Mouse (Mus musculus): ENCODE data around the gene B4gat1. TPM values are rescaled to one million over a fixed set of nuclear protein-coding genes. Genes with fewer than 3 reads are reported as not detected.

B4gat1 gene
- polyA plus RNA-seq, 1 experiment from 2014 or later = 42.8 TPM

DNA sequence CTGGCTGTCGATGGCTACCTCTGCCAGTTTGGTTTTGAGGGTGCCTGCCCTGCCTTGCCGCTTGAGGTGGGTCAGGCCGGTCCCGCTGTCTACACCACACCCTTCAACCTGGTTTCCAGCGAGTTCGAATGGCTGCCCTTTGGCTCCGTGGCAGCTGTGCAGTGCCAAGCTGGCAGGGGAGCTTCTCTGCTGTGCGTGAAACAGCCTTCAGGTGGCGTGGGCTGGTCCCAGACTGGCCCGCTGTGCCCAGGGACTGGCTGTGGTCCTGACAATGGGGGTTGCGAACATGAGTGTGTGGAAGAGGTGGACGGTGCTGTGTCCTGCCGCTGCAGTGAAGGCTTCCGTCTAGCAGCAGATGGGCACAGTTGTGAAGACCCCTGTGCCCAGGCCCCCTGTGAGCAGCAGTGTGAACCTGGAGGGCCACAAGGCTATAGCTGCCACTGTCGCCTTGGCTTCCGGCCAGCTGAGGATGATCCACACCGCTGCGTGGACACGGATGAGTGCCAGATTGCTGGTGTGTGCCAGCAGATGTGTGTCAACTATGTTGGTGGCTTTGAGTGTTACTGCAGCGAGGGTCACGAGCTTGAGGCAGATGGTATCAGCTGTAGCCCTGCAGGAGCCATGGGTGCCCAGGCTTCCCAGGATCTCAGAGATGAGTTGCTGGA lies 30.1 kb downstream of the B4gat1 start:
- Histone ChIP-seq H3K36me3 (no peaks in the 10 kb centered on the region), H3K4me3 (peak overlapping the region; percentile 72), H3K9me3 (no peaks in the 10 kb centered on the region), H3K27me3 (ENCODE audit: insufficient read depth, poor library complexity, severe bottlenecking) (peaks cover 47% of the 10 kb centered on the region), H3K4me1 (peaks cover 61% of the 10 kb centered on the region), H3K27ac (peak overlapping the region; percentile 92)
- no peak for DNase-seq (ENCODE audit: low spot score)
- WGBS = 40% methylated on average over 21 of the region's 21 CpGs

DNA sequence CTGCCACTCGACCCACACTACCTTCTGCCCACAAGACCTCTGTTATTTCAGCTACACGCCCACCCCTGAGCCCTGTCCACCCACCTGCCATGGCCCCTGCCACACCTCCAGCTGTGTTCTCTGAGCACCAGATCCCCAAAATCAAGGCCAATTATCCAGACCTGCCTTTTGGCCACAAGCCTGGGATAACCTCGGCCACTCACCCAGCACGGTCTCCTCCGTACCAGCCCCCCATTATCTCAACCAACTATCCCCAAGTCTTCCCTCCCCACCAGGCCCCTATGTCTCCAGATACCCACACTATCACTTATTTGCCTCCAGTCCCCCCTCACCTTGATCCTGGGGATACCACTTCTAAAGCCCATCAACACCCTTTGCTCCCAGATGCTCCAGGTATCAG lies 30.9 kb downstream of the B4gat1 start:
- Histone ChIP-seq H3K27me3 (ENCODE audit: insufficient read depth, poor library complexity, severe bottlenecking) (peaks cover 51% of the 10 kb centered on the region), H3K4me3 (peak overlapping the region; percentile 72), H3K36me3 (no peaks in the 10 kb centered on the region), H3K4me1 (peaks cover 61% of the 10 kb centered on the region), H3K9me3 (no peaks in the 10 kb centered on the region), H3K27ac (peak overlapping the region; percentile 86)
- 68% methylated on average over 5 of the region's 5 CpGs for WGBS
- DNase-seq (ENCODE audit: low spot score) = no peak

- Histone ChIP-seq H3K27ac (peak overlapping the region; percentile 86), H3K36me3 (no peaks in the 10 kb centered on the region), H3K9me3 (no peaks in the 10 kb centered on the region), H3K4me3 (peak overlapping the region; percentile 72), H3K27me3 (ENCODE audit: insufficient read depth, poor library complexity, severe bottlenecking) (peaks cover 51% of the 10 kb centered on the region), H3K4me1 (peaks cover 61% of the 10 kb centered on the region)
- 73% methylated on average over 7 of the region's 7 CpGs for WGBS
- no peak for DNase-seq (ENCODE audit: low spot score)
These were observed 31.4 kb downstream of the B4gat1 start for GRCm38 (mm10) chr19:5069978-5070377.

GRCm38 (mm10) chr19:5071077-5071476 lies 32.5 kb downstream of the B4gat1 start:
- Histone ChIP-seq H3K27ac (peak overlapping the region; percentile 86), H3K36me3 (no peaks in the 10 kb centered on the region), H3K4me1 (peaks cover 61% of the 10 kb centered on the region), H3K27me3 (ENCODE audit: insufficient read depth, poor library complexity, severe bottlenecking) (peaks cover 51% of the 10 kb centered on the region), H3K4me3 (peak overlapping the region; percentile 72), H3K9me3 (no peaks in the 10 kb centered on the region)
- 7% methylated on average over 11 of the region's 11 CpGs for WGBS
- DNase-seq (ENCODE audit: low spot score) = no peak

- H3K9me3 ChIP-seq = no peaks in the 10 kb centered on the region
- peaks cover 51% of the 10 kb centered on the region for H3K27me3 ChIP-seq (ENCODE audit: insufficient read depth, poor library complexity, severe bottlenecking)
- H3K27ac ChIP-seq = peak overlapping the region; percentile 86
- H3K4me1 ChIP-seq = peaks cover 59% of the 10 kb centered on the region
- WGBS = 2% methylated on average over 40 of the region's 40 CpGs
- no peaks in the 10 kb centered on the region for H3K36me3 ChIP-seq
- H3K4me3 ChIP-seq = peak overlapping the region; percentile 72
- peak; percentile 94 for DNase-seq (ENCODE audit: low spot score)
These were observed 33.1 kb downstream of the B4gat1 start for GRCm38 (mm10) chr19:5071545-5072369.

DNA sequence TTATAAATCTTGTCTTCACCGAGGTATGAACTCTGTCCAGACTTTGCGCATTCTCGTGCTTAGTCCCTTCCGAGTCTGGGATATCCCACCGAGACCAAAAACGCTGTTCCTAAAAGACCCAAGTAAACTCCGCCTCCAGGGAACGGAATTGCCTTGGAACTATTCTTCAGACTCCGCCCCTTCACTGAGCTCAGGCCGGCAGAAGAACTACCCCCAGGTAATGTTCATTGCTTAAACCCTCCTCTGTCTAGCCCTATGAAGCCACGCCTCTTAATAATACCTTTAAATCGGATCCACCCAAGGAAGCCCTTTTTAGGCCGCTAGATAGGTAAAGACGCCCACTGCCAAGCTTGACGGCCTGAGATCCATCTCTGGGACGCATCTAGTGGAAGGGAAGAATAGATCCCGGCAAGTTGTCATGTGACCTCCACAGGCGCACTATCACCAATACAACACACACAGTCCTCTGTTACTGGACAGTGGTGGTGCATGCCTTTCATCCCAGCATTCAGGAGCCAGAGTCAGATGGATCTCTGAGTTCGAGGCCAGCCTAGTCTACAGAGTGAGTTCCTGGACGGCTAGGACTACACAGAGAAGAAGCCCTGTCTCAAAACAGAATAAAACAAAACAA lies 33.9 kb downstream of the B4gat1 start:
- 4% methylated on average over 20 of the region's 20 CpGs for WGBS
- no peaks in the 10 kb centered on the region for H3K36me3 ChIP-seq
- H3K27me3 ChIP-seq (ENCODE audit: insufficient read depth, poor library complexity, severe bottlenecking) = peaks cover 46% of the 10 kb centered on the region
- DNase-seq (ENCODE audit: low spot score) = no peak
- H3K4me1 ChIP-seq = peaks cover 51% of the 10 kb centered on the region
- no peaks in the 10 kb centered on the region for H3K9me3 ChIP-seq
- H3K4me3 ChIP-seq = peak overlapping the region; percentile 72
- H3K27ac ChIP-seq = peak overlapping the region; percentile 86

DNA sequence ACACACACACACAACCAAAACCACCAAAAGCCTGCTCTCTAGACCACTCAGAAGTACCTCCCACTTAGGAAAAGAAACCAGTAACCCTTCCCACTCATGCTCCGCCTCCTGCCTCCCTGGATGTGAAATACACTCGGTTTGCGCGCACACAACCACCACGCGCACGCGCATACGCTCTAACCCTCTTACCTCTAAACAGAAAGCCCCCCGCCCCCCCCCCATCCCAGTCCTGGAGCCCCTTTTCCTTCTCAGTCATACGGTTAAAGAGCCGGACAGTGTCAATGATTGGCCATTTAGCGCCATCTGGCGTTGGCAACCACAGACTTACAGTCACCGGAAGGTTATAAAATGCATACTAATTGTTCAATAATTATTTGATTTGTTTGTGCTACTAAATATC lies 34.4 kb downstream of the B4gat1 start:
- H3K4me1 ChIP-seq = peaks cover 46% of the 10 kb centered on the region
- 0 out of 2 replicates have a peak overlapping the region, but pooled peaks have one; percentile 86 for H3K27ac ChIP-seq
- peak overlapping the region; percentile 72 for H3K4me3 ChIP-seq
- no peaks in the 10 kb centered on the region for H3K9me3 ChIP-seq
- peaks cover 43% of the 10 kb centered on the region for H3K27me3 ChIP-seq (ENCODE audit: insufficient read depth, poor library complexity, severe bottlenecking)
- no peak for DNase-seq (ENCODE audit: low spot score)
- WGBS = 2% methylated on average over 15 of the region's 15 CpGs
- H3K36me3 ChIP-seq = no peaks in the 10 kb centered on the region

GRCm38 (mm10) chr19:5073518-5073917 lies 34.9 kb downstream of the B4gat1 start:
- WGBS = 36% methylated on average over 5 of the region's 5 CpGs
- peaks cover 41% of the 10 kb centered on the region for H3K4me1 ChIP-seq
- peaks cover 41% of the 10 kb centered on the region for H3K27me3 ChIP-seq (ENCODE audit: insufficient read depth, poor library complexity, severe bottlenecking)

GRCm38 (mm10) chr19:5079279-5079678 lies 40.7 kb downstream of the B4gat1 start:
- Histone ChIP-seq H3K9me3 (no peaks in the 10 kb centered on the region), H3K27me3 (ENCODE audit: insufficient read depth, poor library complexity, severe bottlenecking) (peaks cover 49% of the 10 kb centered on the region), H3K4me1 (no peaks in the 10 kb centered on the region), H3K27ac (no peak overlapping the region), H3K4me3 (no peak overlapping the region), H3K36me3 (no peaks in the 10 kb centered on the region)
- 92% methylated on average over 1 of the region's 1 CpGs for WGBS
- no peak for DNase-seq (ENCODE audit: low spot score)

More at GRCm38 (mm10) chr19:5073518-5073917, 34.9 kb downstream of the B4gat1 start:
- Histone ChIP-seq H3K4me3 (no peak overlapping the region), H3K36me3 (no peaks in the 10 kb centered on the region), H3K27ac (no peak overlapping the region), H3K9me3 (no peaks in the 10 kb centered on the region)
- DNase-seq (ENCODE audit: low spot score) = no peak

- Histone ChIP-seq H3K36me3 (no peaks in the 10 kb centered on the region), H3K4me1 (peaks cover 12% of the 10 kb centered on the region)
- WGBS = 62% methylated on average over 18 of the region's 18 CpGs
These were observed 43.4 kb downstream of the B4gat1 start for GRCm38 (mm10) chr19:5082005-5082404.

DNA sequence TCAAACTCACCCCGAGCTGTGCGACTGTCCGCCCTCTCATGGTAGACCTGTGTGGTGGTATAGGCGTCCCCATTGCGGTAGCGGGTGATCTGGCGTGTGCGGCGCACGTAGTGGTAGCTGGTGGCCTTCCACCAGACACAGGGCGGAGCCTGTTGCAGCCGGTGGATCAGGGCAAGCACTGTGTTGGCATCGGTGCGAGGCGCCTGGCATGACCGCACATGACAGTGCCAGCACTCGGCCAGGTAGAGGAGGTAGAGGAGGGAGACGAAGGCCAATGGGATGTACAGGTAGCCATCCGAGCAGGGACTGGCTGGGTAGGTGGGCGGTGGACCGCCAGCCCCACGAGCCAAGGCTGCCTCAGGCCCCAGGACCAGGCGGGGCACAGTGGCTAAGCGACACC lies 44.0 kb downstream of the B4gat1 start:
- WGBS = 52% methylated on average over 24 of the region's 24 CpGs
- Histone ChIP-seq H3K27ac (0 out of 2 replicates have a peak overlapping the region, but pooled peaks have one; percentile 23), H3K27me3 (ENCODE audit: insufficient read depth, poor library complexity, severe bottlenecking) (peaks cover 72% of the 10 kb centered on the region), H3K36me3 (no peaks in the 10 kb centered on the region), H3K9me3 (no peaks in the 10 kb centered on the region), H3K4me1 (peaks cover 18% of the 10 kb centered on the region), H3K4me3 (no peak overlapping the region)
- no peak for DNase-seq (ENCODE audit: low spot score)

More at GRCm38 (mm10) chr19:5082005-5082404, 43.4 kb downstream of the B4gat1 start:
- Histone ChIP-seq H3K27me3 (ENCODE audit: insufficient read depth, poor library complexity, severe bottlenecking) (peaks cover 72% of the 10 kb centered on the region), H3K9me3 (no peaks in the 10 kb centered on the region), H3K4me3 (no peak overlapping the region), H3K27ac (no peak overlapping the region)
- no peak for DNase-seq (ENCODE audit: low spot score)

GRCm38 (mm10) chr19:5083961-5084833 lies 45.6 kb downstream of the B4gat1 start:
- 61% methylated on average over 3 of the region's 3 CpGs for WGBS
- H3K4me1 ChIP-seq = peaks cover 27% of the 10 kb centered on the region
- H3K36me3 ChIP-seq = no peaks in the 10 kb centered on the region
- H3K4me3 ChIP-seq = peak overlapping the region; percentile 69
- DNase-seq (ENCODE audit: low spot score) = no peak
- peaks cover 69% of the 10 kb centered on the region for H3K27me3 ChIP-seq (ENCODE audit: insufficient read depth, poor library complexity, severe bottlenecking)
- 0 out of 2 replicates have a peak overlapping the region, but pooled peaks have one; percentile 48 for H3K27ac ChIP-seq
- H3K9me3 ChIP-seq = no peaks in the 10 kb centered on the region
